Mouse (Mus musculus) v-Abl transformed pro-B cells (cell line): Measurements from ENCODE around the gene Gfm2.
"Not testable (repeated sequence)": the region's sequence is repeated elsewhere in the genome, so short reads cannot be mapped to it uniquely, and the experiment has no call there.

ENCODE experiments used
- in situ Hi-C, 2 experiments: fragments of 400-800 bp; cut with MboI; formaldehyde crosslinking; loops; one replicate each; pipeline ENCODE4 v1.15.1; 2025; ENCODE audit not compliant: unreplicated experiment in 2 of 2

The Gfm2 gene

DNA sequence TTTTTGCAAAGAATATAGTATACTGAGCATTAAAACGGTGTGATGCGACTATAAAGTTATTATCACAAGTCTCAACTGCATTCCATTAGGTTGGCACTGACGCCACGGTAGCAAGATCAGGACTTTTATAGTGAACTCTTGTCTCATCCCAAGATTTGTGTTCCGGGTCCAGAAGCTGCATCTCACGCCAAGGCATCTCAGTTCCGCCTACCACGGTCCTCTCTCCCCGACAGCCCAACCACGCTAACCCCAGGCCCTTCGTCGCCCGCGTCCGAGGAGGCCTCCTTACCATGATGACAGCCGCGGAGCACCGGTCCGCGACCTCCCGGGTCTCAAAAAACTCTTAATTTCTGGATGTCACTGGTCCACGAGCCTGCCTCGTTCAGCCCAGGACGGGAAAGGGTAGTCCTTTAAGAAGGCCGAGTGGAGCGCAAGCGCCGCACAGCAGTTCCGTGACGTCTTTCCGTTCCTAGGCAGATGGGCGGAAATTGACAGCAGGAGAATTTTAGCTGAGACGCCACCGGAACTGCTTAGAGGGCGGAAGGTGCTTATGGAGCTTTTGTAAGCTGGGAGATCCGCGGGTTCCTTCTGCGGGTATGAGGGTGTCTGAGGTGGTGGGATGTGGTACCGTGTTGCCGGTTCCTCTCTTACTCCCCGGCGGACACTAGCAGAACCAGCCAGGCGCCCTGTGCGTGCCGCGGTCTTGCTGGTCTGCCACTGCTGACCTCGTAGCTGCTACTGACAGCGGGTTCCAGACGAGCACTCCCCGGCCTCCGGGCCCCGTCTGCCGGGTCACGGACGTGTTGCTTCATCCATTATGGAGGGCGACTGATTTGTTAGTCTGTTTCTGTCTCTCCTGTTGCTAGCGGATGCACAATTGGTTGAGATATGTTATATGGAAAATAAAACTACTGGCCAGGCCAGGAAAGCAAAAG, at the start of gene Gfm2, which contains the start of gene Nsa2:
Gene Gfm2, plus strand, starts transcription at position 472 of the 935 bp plus-strand sequence.
Gene Nsa2, minus strand, starts transcription at position 472 of the 935 bp plus-strand sequence.
- in situ Hi-C loops, result loop anchor here (5.0 to 25.0 kb wide), 4 partner anchors 70 to 1125 kb away; partner anchors contain the start of genes Poc5 (in 2 of the 2), Ankra2 (in 1 of the 2), Hmgcr (in 1 of the 2) and Utp15 (in 1 of the 2)

- in situ Hi-C loops, result no loop called here
Measured at GRCm38 (mm10) chr13:97088183-97088582, 49.6 kb upstream of the Gfm2 start.

DNA sequence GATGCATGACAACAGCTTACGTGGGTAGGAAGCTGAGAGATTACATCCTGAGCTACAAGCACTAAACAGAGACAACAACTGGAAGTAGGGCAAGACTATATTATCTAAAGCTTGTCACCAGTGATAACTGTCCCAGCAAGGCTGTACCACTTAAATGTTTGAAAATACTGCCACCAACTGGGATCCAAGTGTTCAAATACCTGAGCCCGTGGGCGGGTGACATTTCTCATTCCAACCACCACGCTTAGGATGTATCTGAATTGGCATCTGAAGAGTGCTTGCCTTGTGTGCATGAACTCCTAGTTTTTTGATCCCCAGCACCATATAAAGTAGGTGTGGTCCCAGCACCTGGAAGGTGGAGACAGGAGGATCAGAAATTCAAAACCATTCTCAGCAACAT, 42.0 kb upstream of the Gfm2 start:
- in situ Hi-C loops, result no loop called here

DNA sequence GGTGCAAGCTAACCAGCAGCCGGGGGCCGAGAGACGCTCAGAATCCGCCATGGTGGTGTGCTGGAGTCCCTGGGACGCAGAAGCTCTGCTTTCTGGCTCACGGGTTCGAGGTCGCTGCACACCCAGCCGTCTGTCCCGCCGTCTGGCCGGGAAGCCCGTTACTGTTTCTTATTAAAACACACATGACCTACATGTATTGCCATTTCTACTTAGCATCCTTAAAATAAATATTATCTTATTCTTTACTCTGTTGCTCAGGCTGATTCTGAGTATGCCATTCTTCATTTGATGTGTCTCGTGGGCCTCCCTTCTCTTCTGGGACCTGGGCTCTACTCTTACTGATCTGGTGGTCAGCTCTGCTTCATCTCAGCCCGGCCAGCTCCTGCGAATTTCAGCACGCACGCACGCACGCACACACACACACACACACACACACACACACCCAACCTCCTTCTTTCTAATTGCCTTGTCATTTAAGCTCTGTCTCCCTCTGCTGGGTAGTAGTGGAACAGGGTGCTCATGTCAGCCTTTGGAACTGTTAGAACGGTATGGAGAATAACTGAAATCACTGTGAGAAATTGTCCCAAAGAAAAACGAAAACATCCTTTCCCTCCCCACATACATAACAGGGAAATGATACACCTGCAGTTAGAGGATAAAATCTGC, 38.4 kb upstream of the Gfm2 start, which contains the start of gene Gm6169:
Gene Gm6169, minus strand, starts transcription at position 51 of the 666 bp plus-strand sequence.
- in situ Hi-C loops, result no loop called here

DNA sequence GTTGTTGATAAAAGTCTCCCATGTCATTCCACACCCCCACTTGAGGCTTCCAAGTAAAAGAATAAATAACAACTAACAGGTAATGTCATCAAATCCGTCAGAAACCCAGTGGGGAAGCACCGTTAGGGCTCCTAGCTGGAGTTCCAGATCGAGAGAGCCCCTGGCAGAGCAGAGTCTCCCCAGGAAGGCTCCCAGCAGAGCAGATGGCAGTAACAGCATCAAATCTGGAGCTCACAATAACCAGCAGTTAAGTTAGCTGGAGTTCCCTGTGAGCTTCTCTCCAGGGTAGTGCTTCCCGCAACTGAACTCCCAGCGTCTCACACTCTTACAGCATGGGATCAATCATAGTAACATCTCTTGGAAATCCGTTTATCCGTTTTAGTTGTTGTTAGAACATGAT, 32.7 kb upstream of the Gfm2 start:
- in situ Hi-C loops, result no loop called here

DNA sequence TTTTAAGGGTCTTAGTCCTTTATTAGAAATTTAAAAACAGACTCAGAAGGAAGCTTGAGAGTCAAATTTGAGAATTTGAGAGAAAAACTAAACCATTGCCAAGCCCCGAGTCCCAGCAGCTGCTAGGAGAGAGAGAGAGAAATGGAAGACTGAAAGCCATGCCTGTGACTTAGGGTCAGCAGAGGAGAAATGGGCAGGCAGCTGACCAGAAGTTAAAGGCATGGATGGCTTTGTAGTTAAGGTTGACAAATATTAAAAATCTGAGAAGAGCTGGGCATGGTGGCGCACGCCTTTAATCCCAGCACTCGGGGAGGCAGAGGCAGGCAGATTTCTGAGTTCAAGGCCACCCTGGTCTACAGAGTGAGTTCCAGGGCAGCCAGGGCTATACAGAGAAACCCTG, 30.0 kb upstream of the Gfm2 start:
- in situ Hi-C loops, result not testable (repeated sequence)

DNA sequence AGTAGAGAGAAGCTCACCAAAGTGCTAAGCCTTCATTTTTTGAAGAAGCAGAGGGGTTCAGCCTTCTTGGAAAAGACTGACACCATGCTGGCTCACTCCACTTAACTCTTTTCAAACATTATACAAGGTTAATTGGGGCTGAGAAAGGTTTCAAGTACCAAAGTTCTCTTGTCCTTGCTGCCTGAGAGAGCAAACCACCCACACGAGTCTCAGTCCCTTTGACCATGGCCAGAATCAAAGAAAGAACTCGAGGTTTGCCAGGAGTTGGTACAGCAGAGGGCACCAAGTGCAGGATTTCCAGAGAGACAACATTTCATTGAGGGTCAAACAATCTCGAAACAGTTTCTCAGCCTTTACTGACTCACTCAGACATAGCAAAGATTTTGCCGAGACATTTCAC, 28.7 kb upstream of the Gfm2 start:
- in situ Hi-C loops, result no loop called here

DNA sequence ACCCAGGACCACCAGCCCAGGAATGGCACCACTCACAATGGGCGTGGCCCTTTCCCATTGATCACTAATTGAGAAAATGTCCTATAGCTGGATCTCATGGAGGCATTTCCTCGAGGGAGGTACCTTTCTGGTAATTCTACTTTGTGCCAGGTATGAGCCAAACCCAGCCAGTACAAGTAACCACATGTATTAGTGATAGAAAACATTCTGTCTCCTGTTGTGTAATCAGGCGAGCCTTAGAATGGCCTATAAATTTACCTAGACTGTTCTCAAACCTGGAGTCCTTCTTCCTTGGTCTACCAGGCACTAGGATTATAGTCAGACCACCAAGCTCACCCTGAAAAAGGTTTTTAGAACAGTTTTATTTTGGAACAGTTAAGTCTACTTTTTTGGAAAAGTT, 16.4 kb upstream of the Gfm2 start:
- in situ Hi-C loops, result no loop called here

GRCm38 (mm10) chr13:97129654-97130053, 8.1 kb upstream of the Gfm2 start:
- in situ Hi-C loops, result loop anchor here (25.0 kb wide), 3 partner anchors 467 to 1133 kb away; partner anchors contain the start of genes Poc5 (in 2 of the 2), Ankra2 (in 1 of the 2), Hmgcr (in 1 of the 2) and Utp15 (in 1 of the 2)

- in situ Hi-C loops, result loop anchor here (25.0 kb wide), 3 partner anchors 468 to 1132 kb away; partner anchors contain the start of genes Poc5 (in 2 of the 2), Ankra2 (in 1 of the 2), Hmgcr (in 1 of the 2) and Utp15 (in 1 of the 2)
Measured at GRCm38 (mm10) chr13:97130413-97130812, 7.3 kb upstream of the Gfm2 start.

GRCm38 (mm10) chr13:97138404-97138931, 731 bp downstream of the Gfm2 start:
- in situ Hi-C loops, result loop anchor here (5.0 to 25.0 kb wide), 4 partner anchors 69 to 1124 kb away; partner anchors contain the start of genes Poc5 (in 2 of the 2), Ankra2 (in 1 of the 2), Hmgcr (in 1 of the 2) and Utp15 (in 1 of the 2)

DNA sequence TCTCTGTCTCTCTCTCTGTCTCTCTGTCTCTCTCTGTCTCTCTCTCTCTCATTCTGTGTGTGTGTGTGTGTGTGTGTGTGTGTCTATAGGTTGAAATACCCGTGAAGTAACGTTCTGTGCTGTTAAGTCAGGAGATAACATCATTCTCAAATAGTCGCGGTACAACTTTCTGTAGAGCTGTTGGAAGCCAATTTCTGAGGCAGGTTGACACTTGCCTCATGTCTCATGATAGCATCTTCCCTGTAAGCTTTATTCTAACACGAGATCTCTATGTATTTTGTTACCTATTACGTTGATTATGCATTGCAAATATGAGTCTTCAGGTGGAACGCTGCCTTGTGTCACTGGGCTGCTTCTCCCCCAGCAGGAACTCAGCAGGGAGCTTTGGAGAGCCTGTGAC, 4.6 kb downstream of the Gfm2 start:
- in situ Hi-C loops, result loop anchor here (10.0 to 25.0 kb wide), 4 partner anchors 288 to 1120 kb away; partner anchors contain the start of genes Poc5 (in 2 of the 2), Ankra2 (in 1 of the 2), Hmgcr (in 1 of the 2) and Utp15 (in 1 of the 2)

DNA sequence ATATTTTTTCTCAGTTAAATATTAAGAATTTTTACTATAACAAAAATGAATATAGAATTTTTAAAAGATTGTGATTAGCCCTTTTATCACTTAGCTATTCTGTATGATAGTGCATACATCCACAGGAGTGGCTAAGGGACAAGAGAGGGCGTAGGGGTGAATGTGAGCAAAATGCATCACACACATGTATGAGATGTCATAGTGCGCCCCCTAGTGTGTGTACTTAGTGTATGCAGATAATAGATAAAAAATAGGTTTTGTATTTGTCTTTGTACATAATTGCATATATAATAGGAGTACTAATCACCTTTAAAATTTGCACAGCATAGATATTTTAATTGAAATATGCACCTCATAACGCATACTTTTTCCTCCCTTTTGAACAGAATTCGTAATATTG, 8.1 kb downstream of the Gfm2 start:
- in situ Hi-C loops, result loop anchor here (5.0 to 25.0 kb wide), 5 partner anchors 51 to 1116 kb away; partner anchors contain the start of genes Poc5 (in 2 of the 2), Ankra2 (in 1 of the 2), Hexb (in 1 of the 2) and Hmgcr (in 1 of the 2)

GRCm38 (mm10) chr13:97175520-97176264, 38.0 kb downstream of the Gfm2 start:
- in situ Hi-C loops, result no loop called here

DNA sequence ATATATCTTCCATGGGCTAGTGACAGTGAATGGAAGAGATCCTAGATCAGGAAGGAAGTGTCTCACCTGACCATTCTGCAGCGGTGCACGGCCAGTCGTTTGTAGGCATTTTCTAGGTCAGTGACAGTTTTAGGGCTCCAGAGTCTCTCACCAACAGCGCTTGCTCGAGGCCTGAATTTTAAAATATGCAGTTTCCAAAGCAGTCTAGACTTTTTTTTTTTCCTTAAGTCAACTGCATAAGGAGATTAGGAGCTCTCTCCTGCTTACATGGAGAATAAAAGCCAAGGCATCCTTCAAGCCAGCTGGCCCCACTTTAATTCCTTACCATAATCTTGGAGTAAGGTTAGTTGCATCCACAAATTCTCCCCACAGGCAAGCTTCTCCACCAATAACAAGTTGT, 39.0 kb downstream of the Gfm2 start:
- in situ Hi-C loops, result no loop called here

GRCm38 (mm10) chr13:97178943-97179342, 41.2 kb downstream of the Gfm2 start:
- in situ Hi-C loops, result no loop called here

GRCm38 (mm10) chr13:97180113-97180828, 42.5 kb downstream of the Gfm2 start:
- in situ Hi-C loops, result no loop called here

- in situ Hi-C loops, result no loop called here
Measured at GRCm38 (mm10) chr13:97182821-97183220, 45.1 kb downstream of the Gfm2 start.

GRCm38 (mm10) chr13:97184168-97184567, 46.4 kb downstream of the Gfm2 start:
- in situ Hi-C loops, result no loop called here
